In the genomic region with DNA sequence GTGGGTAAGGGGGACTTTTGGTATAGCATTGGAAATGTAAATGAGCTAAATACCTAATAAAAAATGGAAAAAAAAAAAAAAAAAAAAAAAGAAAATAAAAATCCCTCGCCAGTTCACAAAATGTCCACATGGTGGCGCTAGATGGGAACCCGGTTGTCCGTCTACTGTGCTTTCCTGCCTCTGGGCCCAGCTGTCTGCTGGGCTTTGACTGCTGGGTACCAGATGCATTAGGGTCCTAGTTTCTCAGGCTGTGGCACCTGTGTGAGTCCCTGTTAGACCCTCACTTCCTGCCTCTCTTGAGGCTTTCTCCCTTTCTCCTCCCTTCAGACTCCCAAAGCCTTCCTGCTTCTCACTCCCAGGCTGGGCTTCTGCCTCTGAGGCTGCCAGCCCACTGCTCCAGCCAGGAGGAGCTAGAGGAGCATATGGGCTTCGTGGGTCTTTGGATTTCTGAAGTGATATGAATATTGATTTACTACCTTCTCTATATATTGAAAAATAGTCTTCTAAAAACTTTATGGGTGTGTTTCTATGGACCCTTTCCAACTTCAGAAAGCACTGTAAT, we compare ENCODE assay signal across 8 mouse cellular contexts.
A peak's percentile ranks its signal among the peaks of the same experiment; 100 is the strongest.
DNase-seq lines count a peak whose midpoint lies in the region; ATAC-seq and TF ChIP-seq lines count a peak whose summit lies in the region.

No protein-coding gene starts in this region.

- no peak for ATAC-seq in liver, postnatal 0 days
- ATAC-seq in liver, embryonic 12.5 days = no peak

- H3K9me3 ChIP-seq in liver, postnatal 0 days (ENCODE audit: low read length) = no peaks in the 10 kb centered on the region
- no peaks in the 10 kb centered on the region for H3K9me3 ChIP-seq in liver, embryonic 12.5 days (replicated peaks)

- WGBS in liver, postnatal 0 days (ENCODE audit: insufficient replicate concordance) = 15% methylated on average over 4 of the region's 5 CpGs
- 10% methylated on average over 5 of the region's 5 CpGs for WGBS in liver, embryonic 12.5 days (ENCODE audit: insufficient replicate concordance)

- DNase-seq in embryo, embryonic 11 days = peak; percentile 50
- no peak for DNase-seq in embryo, embryonic 10 days (ENCODE audit: low spot score)
- DNase-seq in liver, postnatal 0 days = no peak
- peak; percentile 35 for DNase-seq in c-Kit-positive CD71-positive TER-119-positive erythroid progenitor cells, embryonic 14.5 days (ENCODE audit: low spot score)
- DNase-seq in lung, postnatal 10 days = peak; percentile 52
- DNase-seq in urinary bladder, postnatal 25 days (ENCODE audit: low spot score) = no peak
- no peak for DNase-seq in left cerebral cortex, postnatal 36 days (ENCODE audit: low spot score in 2 of 2)

- intact Hi-C loops in left cerebral cortex, postnatal 36 days (cut with DNase I) = no loop called here

- H3K27ac ChIP-seq in liver, postnatal 0 days (ENCODE audit: low read depth) = no peak overlapping the region
- H3K27ac ChIP-seq in liver, embryonic 12.5 days = no peak overlapping the region

- no peaks in the 10 kb centered on the region for H3K36me3 ChIP-seq in liver, postnatal 0 days (replicated peaks; ENCODE audit: insufficient read depth, low read length)
- no peaks in the 10 kb centered on the region for H3K36me3 ChIP-seq in liver, embryonic 12.5 days

- TF ChIP-seq EP300 in liver, postnatal 0 days (IDR thresholded peaks at IDR 0.05; ENCODE audit: low read depth) = no peak

- no peak overlapping the region for H3K4me3 ChIP-seq in liver, postnatal 0 days (ENCODE audit: low read depth, low read length)
- H3K4me3 ChIP-seq in liver, embryonic 12.5 days = no peak overlapping the region

- no peak overlapping the region for H3K4me2 ChIP-seq in liver, postnatal 0 days (ENCODE audit: low read depth, low read length)
- H3K4me2 ChIP-seq in liver, embryonic 12.5 days = no peak overlapping the region

- no peak overlapping the region for H3K9ac ChIP-seq in liver, postnatal 0 days (replicated peaks)
- H3K9ac ChIP-seq in liver, embryonic 12.5 days = no peak overlapping the region

- TF ChIP-seq CTCF in liver, postnatal 0 days (IDR thresholded peaks at IDR 0.05; ENCODE audit: low read depth) = peak; percentile 64

- no peaks in the 10 kb centered on the region for H3K27me3 ChIP-seq in liver, postnatal 0 days (ENCODE audit: insufficient read depth, low read length)
- H3K27me3 ChIP-seq in liver, embryonic 12.5 days (replicated peaks) = peaks cover 5% of the 10 kb centered on the region; the same call in 1 of the 2 replicates

- no peaks in the 10 kb centered on the region for H3K4me1 ChIP-seq in liver, postnatal 0 days (ENCODE audit: insufficient read depth)
- H3K4me1 ChIP-seq in liver, embryonic 12.5 days = peaks cover 8% of the 10 kb centered on the region

Comparison
In these comparisons a context has a peak if more than half of its experiments do, and no peak if none do; other contexts are left out.
1. DNase-seq: peak in embryo, embryonic 11 days (single experiment), c-Kit-positive CD71-positive TER-119-positive erythroid progenitor cells, embryonic 14.5 days (single experiment) and lung, postnatal 10 days (single experiment); none in embryo, embryonic 10 days (single experiment), liver, postnatal 0 days (single experiment), urinary bladder, postnatal 25 days (single experiment) and left cerebral cortex, postnatal 36 days (0 of 2).